Mouse (Mus musculus): Measurements from ENCODE around the gene Cep57l1. TPM values are rescaled to one million over a fixed set of nuclear protein-coding genes. Genes with fewer than 3 reads are reported as not detected.

Gene Cep57l1
- polyA plus RNA-seq (2012; rRNA removed) = 8.5 and 8.8 TPM in 2 replicates

DNA sequence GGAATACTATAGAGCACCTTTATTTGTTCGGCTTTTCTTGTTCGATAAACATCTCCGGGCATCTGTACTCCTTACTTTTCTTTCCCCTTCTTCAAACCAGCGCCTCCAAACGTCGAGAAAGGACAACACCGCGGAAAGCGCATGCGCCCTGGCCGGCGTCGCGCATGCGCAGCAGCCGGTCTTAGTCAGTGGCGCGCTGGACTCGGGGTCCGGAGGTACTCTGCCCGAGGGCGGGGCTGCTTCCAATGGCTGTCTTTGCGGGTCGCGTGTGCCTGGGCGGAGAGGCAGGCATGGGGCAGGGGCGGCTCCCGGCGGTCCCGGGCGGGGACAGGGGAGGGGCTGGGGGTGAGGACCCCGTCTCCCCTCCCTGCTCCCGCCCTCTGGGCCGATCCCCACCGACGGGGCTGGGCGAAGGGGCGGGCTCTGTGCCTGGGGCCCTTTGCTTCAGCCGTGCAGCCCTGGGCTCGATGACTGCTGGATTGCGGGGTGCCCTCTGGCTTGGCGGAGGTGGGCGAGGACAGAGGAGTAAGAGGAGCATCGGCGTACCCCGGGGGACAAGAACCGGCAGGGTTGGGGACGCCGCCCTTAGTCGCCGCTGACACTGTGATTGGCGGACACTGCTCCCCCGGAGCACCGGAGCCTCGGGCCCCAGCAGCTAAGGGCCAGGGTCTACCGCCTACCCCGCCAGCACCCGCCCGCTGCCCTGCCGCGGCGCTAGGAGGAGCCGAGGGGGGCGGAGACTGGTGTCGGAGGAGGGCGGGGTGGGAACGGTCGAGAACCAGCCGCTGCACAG, at the start of gene Cep57l1, which contains the start of gene Sesn1:
Gene Cep57l1 (minus strand): TSS at position 101 of the 793 bp plus-strand sequence.
Gene Sesn1 (plus strand): TSS at position 165 of the 793 bp plus-strand sequence.
- TF ChIP-seq POLR2A (IDR thresholded peaks at IDR 0.05; ENCODE audit: borderline replicate concordance, extremely low read depth, insufficient read depth, insufficient read length, poor library complexity, severe bottlenecking) = peak; percentile 69; the same call in 1 of the 2 replicates
- TF ChIP-seq CTCF (IDR thresholded peaks at IDR 0.05; ENCODE audit: borderline replicate concordance, extremely low read depth, insufficient read depth, insufficient read length) = no peak
- peak; percentile 97 for DNase-seq (ENCODE audit: low read depth)

DNA sequence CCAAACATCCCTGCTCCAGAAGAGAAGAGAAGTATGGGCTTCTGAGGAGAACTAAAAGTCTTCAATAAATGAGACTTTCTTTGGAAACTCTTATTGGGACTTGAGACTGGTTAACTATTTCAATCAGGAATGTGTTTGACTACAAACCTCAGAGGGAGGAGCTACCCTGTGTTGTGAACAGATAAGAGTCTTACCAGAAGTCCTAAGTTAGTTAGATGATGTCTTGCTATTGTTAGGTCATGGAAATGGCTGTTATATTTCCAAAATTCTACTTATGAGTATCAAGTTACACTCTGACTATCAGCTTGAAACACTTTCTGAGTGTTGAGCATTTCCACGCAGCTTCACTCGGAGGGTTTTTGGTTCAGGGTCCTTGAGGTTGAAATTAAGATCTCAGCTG, 39.0 kb upstream of the Cep57l1 start:
- no peak for TF ChIP-seq POLR2A (IDR thresholded peaks at IDR 0.05; ENCODE audit: borderline replicate concordance, extremely low read depth, insufficient read depth, insufficient read length, poor library complexity, severe bottlenecking)
- TF ChIP-seq CTCF (IDR thresholded peaks at IDR 0.05; ENCODE audit: borderline replicate concordance, extremely low read depth, insufficient read depth, insufficient read length) = no peak
- DNase-seq (ENCODE audit: low read depth) = no peak

DNA sequence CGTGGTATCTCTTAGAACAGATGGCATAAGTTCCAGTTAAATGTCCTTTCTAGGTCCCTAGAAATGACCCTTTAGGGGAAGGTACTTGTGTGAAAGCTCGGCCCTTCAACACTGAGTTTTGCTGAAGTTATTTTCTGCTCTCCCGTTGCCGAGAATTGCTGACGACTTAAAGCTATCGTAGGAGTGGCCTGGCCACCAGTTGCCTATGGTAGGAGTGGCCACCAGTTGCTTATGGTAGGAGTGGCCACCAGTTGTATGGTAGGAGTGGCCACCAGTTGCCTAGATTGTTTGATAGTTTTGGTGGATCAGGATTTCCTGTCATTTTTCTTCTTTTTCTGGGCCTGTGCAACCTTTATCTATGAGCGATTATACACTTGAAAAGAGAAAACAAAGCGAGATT, 38.1 kb upstream of the Cep57l1 start:
- TF ChIP-seq CTCF (IDR thresholded peaks at IDR 0.05; ENCODE audit: borderline replicate concordance, extremely low read depth, insufficient read depth, insufficient read length) (no peak), POLR2A (IDR thresholded peaks at IDR 0.05; ENCODE audit: borderline replicate concordance, extremely low read depth, insufficient read depth, insufficient read length, poor library complexity, severe bottlenecking) (no peak)

DNA sequence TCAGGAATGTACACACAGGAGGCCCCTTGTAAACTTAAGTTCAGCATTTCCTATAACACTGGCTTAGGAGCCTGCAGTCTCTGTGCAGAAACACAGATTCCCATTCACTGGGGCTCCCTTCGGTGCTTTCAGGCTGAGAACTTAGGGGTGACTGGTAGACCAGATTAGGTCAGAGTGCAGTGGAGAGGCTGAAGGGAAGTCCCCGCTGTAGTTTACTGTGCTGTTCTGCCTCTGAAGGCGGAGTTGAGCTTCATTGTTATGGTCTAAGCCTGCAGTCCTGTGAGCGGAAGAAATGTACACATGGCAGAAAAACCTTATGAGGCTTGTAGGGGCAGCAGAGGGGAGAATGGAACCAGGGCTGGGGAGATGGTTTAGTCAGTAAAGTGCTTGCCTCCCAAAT, 29.2 kb upstream of the Cep57l1 start:
- DNase-seq (ENCODE audit: low read depth) = no peak
- TF ChIP-seq CTCF (IDR thresholded peaks at IDR 0.05; ENCODE audit: borderline replicate concordance, extremely low read depth, insufficient read depth, insufficient read length) = no peak
- no peak for TF ChIP-seq POLR2A (IDR thresholded peaks at IDR 0.05; ENCODE audit: borderline replicate concordance, extremely low read depth, insufficient read depth, insufficient read length, poor library complexity, severe bottlenecking)

More for the DNA sequence above, 38.1 kb upstream of the Cep57l1 start:
- no peak for DNase-seq (ENCODE audit: low read depth)

DNA sequence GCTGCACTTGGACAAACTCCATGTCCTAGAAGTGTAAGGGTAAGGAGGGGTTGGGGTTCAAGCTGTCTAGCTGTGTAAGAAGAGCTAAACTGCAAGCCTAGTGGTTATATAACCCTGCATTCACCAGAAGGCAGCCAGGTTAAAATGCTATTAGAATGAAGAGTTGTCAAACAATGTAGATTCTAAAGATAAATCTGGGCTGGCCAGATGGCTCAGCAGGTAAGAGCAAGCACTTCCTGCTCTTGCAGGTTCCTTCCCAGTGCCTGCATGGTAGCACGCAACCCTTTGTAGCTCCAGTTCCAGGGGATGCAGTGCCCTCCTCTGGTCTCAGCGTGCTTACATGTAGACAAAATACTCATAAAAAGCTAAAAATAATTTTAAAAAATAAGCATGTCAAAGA, 24.5 kb upstream of the Cep57l1 start:
- TF ChIP-seq CTCF (IDR thresholded peaks at IDR 0.05; ENCODE audit: borderline replicate concordance, extremely low read depth, insufficient read depth, insufficient read length) (no peak), POLR2A (IDR thresholded peaks at IDR 0.05; ENCODE audit: borderline replicate concordance, extremely low read depth, insufficient read depth, insufficient read length, poor library complexity, severe bottlenecking) (no peak)
- no peak for DNase-seq (ENCODE audit: low read depth)

DNA sequence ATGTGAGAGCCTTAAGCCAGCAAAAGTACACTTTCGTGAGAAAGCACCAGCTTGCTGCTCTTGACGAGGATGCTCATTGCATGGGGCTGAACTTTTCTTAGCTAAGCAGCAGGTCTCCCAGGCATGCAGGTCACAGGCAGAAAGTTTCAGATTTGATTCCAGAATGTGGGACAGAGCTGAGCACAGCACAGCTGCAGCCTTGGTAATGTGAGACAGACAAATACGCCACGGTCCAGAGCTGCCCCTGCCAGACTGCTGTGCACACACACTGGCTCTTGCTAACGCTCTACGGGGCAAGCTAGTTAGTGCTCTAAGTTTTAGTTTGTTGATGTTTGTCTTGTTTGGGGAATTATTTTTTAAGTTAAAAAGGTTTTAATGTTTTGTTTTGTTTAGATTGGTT, 22.5 kb upstream of the Cep57l1 start:
- no peak for DNase-seq (ENCODE audit: low read depth)
- TF ChIP-seq POLR2A (IDR thresholded peaks at IDR 0.05; ENCODE audit: borderline replicate concordance, extremely low read depth, insufficient read depth, insufficient read length, poor library complexity, severe bottlenecking) (no peak), CTCF (IDR thresholded peaks at IDR 0.05; ENCODE audit: borderline replicate concordance, extremely low read depth, insufficient read depth, insufficient read length) (no peak)

DNA sequence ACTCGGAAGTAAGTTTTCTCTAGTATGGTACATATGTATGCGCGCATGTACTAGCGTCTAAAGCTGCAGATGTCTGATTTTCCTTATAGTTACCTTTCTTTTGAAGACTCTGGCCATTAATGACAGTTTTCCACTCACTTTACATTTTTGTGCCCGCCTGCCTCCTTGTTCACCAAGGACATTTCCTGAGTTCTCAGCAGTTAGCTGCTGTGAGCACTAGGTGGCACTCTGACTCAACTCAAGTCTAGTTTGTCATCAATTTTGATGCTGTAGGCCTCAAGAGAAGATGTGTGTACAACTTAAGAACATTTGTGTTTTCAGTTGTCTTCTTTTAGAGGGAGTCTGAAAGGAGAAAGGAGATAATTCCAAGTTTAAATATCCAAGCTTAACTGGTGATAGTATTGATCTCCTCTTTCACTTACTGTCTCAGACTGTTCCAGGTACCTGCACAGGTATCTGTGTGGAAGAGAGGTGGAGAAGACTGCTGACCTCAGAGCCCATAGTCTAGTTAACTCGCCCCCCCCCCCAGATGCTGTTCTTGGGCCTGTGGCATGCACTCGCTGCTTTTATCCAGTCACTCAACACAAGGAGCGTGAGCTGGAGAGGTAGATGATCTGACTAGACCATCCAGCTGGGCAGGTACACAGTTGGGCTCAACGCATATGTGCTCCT, 21.3 kb upstream of the Cep57l1 start:
- peak; percentile 90 for DNase-seq (ENCODE audit: low read depth)
- TF ChIP-seq CTCF (IDR thresholded peaks at IDR 0.05; ENCODE audit: borderline replicate concordance, extremely low read depth, insufficient read depth, insufficient read length) (peak; percentile 86; the same call in 1 of the 2 replicates), POLR2A (IDR thresholded peaks at IDR 0.05; ENCODE audit: borderline replicate concordance, extremely low read depth, insufficient read depth, insufficient read length, poor library complexity, severe bottlenecking) (no peak)

DNA sequence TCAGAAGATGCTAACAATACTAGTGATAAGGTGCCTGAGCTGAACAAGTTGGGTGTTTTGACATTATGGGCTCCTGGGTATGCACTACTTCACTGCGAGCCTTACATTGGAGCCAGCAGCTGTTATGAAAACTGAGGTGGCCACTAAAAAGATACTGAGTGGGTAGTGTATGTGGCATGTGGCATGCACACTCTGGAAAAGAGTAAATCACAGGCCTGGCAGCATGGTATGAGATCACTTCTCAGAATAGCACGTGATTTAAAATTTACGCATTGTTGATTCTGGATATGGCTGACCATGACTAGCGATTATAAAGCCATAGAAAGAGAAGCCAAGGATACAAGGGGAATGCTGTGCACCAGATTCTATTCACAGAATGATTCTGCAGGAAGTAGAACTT, 20.8 kb upstream of the Cep57l1 start:
- no peak for DNase-seq (ENCODE audit: low read depth)
- no peak for TF ChIP-seq CTCF (IDR thresholded peaks at IDR 0.05; ENCODE audit: borderline replicate concordance, extremely low read depth, insufficient read depth, insufficient read length)
- no peak for TF ChIP-seq POLR2A (IDR thresholded peaks at IDR 0.05; ENCODE audit: borderline replicate concordance, extremely low read depth, insufficient read depth, insufficient read length, poor library complexity, severe bottlenecking)

DNA sequence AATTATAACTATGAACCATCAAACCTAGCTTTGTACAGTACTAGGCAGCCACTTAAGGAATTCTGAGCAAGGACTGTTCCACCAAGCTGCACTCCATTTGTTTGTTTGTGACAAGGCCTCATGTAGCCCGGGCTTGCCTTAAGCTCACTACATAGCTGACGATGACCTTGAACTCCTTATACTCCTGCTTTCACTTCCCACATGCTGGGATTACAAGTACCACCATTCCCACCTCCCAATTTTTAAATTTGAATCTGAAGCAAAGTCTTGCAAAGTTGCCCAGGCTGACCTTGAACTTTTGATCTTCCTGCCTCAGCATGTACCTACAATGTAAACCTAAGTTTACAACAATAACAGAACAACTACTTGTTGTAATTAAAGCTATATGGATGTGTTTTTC, 20.3 kb upstream of the Cep57l1 start:
- TF ChIP-seq POLR2A (IDR thresholded peaks at IDR 0.05; ENCODE audit: borderline replicate concordance, extremely low read depth, insufficient read depth, insufficient read length, poor library complexity, severe bottlenecking) = no peak
- TF ChIP-seq CTCF (IDR thresholded peaks at IDR 0.05; ENCODE audit: borderline replicate concordance, extremely low read depth, insufficient read depth, insufficient read length) = no peak
- no peak for DNase-seq (ENCODE audit: low read depth)

DNA sequence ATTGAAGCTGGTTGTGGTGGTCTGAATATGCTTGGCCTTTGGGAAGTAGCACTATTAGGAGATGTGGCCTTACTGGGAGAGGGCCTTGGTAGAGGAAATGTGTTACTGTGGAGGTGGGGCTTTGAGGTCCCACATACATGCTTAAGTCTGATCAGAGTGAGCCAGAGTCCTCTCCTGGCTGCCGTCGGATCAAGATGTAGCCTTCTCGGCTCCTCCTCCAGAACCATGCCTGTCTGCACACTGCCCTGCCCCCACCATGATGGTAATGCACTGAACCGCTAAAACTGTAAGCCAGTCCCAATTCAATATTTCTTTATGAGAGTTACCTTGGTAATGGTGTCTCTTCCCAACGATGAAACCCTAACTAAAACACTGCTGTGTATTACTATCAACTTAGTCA, 19.5 kb upstream of the Cep57l1 start:
- no peak for DNase-seq (ENCODE audit: low read depth)
- TF ChIP-seq POLR2A (IDR thresholded peaks at IDR 0.05; ENCODE audit: borderline replicate concordance, extremely low read depth, insufficient read depth, insufficient read length, poor library complexity, severe bottlenecking) = no peak
- TF ChIP-seq CTCF (IDR thresholded peaks at IDR 0.05; ENCODE audit: borderline replicate concordance, extremely low read depth, insufficient read depth, insufficient read length) = no peak

DNA sequence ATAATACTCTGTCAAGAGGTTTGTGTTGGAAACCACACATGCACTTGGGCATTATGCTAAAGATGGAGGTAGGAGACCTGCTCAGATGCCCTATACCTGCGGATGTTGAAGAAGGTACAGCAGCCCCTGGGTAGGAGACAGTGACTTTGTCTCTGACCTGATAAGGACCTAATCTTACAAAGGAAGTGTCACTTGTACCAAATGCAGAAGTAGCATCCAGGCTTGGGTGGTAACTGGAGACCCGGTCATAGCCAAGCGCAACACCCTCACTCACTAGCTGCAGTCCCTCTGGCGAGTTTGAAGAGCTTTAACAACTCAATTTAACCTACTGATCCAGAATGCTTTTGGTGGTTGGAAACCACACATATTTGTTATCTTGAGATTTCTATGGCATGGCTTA, 18.1 kb upstream of the Cep57l1 start:
- TF ChIP-seq POLR2A (IDR thresholded peaks at IDR 0.05; ENCODE audit: borderline replicate concordance, extremely low read depth, insufficient read depth, insufficient read length, poor library complexity, severe bottlenecking) (no peak), CTCF (IDR thresholded peaks at IDR 0.05; ENCODE audit: borderline replicate concordance, extremely low read depth, insufficient read depth, insufficient read length) (no peak)
- DNase-seq (ENCODE audit: low read depth) = no peak
